8 mouse cellular contexts compared by ENCODE assay signal in genomic region chr2:56025059-56025458, GRCm38 (mm10).
DNase-seq lines count a peak whose midpoint lies in the region.

No protein-coding gene starts in this region.

- DNase-seq in lung, postnatal 14 days: peak; percentile 3
- no peak for DNase-seq in lung, postnatal 36 days
- DNase-seq in c-Kit-positive CD71-negative TER-119-negative erythroid progenitor cells, embryonic 14.5 days (ENCODE audit: low read depth): peak; percentile 25
- peak; percentile 57 for DNase-seq in forelimb bud, embryonic 11.5 days (ENCODE audit: low read depth, low spot score)
- DNase-seq in left cerebral cortex, postnatal 14 days (ENCODE audit: low spot score in 2 of 2): peak; percentile 28 to 72
- DNase-seq in retina, postnatal 1 day: peak; percentile 76
- no peak for DNase-seq in heart, postnatal 36 days
- DNase-seq in ovary, postnatal 10 days (ENCODE audit: low spot score): no peak

- intact Hi-C loops in left cerebral cortex, postnatal 14 days (cut with DNase I): loop anchor here (2.0 kb wide), 1 partner anchor 934 kb away; no protein-coding TSS in a partner anchor
- intact Hi-C loops in heart, postnatal 36 days (cut with DNase I): loop anchor here (1.0 to 10.0 kb wide), 2 partner anchors 720 to 936 kb away; no protein-coding TSS in a partner anchor

Comparison
In these comparisons a context has a peak if more than half of its experiments do, and no peak if none do; other contexts are left out.
1. DNase-seq: peak in lung, postnatal 14 days (single experiment), c-Kit-positive CD71-negative TER-119-negative erythroid progenitor cells, embryonic 14.5 days (single experiment), forelimb bud, embryonic 11.5 days (single experiment), left cerebral cortex, postnatal 14 days (2 of 2) and retina, postnatal 1 day (single experiment); none in lung, postnatal 36 days (single experiment), heart, postnatal 36 days (0 of 2) and ovary, postnatal 10 days (single experiment).